ENCODE assay signal across 8 mouse cellular contexts in the genomic region with DNA sequence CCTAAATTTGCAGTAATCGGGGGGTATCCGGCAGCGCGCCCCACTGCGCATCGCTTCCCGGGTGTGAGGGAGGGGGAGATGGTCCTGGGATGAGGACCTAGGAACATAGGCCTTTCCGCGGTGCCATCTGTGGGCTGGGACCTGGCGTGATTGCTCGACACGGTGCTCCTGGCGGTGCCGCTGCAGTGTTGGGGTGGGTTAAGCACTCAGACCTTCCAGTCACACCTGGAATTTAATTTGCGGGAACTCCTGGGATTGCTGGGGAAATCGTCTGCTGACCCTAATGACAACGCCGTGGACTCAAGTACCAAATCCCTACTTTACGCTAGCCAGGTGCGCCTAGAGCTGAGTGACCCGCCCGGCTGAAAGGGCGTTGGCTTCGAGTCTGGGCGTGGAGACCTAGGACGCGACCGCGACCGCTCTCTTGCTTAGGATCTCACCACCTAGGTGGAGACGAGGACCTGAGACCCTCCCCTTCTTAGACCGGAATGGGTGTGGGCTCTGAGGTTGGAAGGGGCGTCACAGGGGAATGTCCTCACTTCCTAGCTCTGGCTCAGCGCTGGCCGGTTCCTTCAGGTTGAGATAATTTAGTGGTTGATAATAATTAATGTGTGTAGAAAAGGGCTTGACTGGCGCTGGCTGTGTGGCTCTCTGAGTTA. TPM values are rescaled to one million over a fixed set of nuclear protein-coding genes. Genes with fewer than 3 reads are reported as not detected.
DNase-seq lines count a peak whose midpoint lies in the region; ATAC-seq and TF ChIP-seq lines count a peak whose summit lies in the region.

No protein-coding gene starts in this region.

- DNase-seq in embryo, embryonic 10 days (ENCODE audit: low spot score): peak; percentile 42
- DNase-seq in embryo, embryonic 9.5 days (ENCODE audit: extremely low spot score): no peak
- peak; percentile 48 for DNase-seq in cerebellum, adult 9-10 months
- DNase-seq in kidney, postnatal 14 days: peak; percentile 57
- no peak for DNase-seq in layer of hippocampus, postnatal 14 days (ENCODE audit: low spot score in 2 of 2)

- H3K4me3 ChIP-seq in E14TG2a.4 (replicated peaks; ENCODE audit: low read length): peak overlapping the region; percentile 84
- peak overlapping the region; percentile 69 to 72 for H3K4me3 ChIP-seq in heart, embryonic 14.5 days (ENCODE audit: control insufficient read depth in 1 of 2, insufficient read depth in 1 of 2, low read depth in 1 of 2, low read length in 2 of 2)
- peak overlapping the region; percentile 67 for H3K4me3 ChIP-seq in midbrain, embryonic 12.5 days

- H3K27me3 ChIP-seq in E14TG2a.4 (ENCODE audit: insufficient read depth, low read length): peaks cover 8% of the 10 kb centered on the region
- H3K27me3 ChIP-seq in heart, embryonic 14.5 days (ENCODE audit: control insufficient read depth, insufficient read depth, low read length): no peaks in the 10 kb centered on the region
- H3K27me3 ChIP-seq in midbrain, embryonic 12.5 days: peaks cover 8% of the 10 kb centered on the region; the same call in 1 of the 2 replicates

- H3K9ac ChIP-seq in heart, embryonic 14.5 days (ENCODE audit: low read length): peak overlapping the region; percentile 89
- H3K9ac ChIP-seq in midbrain, embryonic 12.5 days (replicated peaks): peak overlapping the region; percentile 76

- TF ChIP-seq CTCF in E14TG2a.4 (conservative IDR thresholded peaks at IDR 0.05; ENCODE audit: low read length): no peak

- WGBS in heart, embryonic 14.5 days: under 1% methylated on average over 36 of the region's 36 CpGs
- 1% methylated on average over 35 of the region's 36 CpGs for WGBS in midbrain, embryonic 12.5 days

- H3K9me3 ChIP-seq in E14TG2a.4 (ENCODE audit: low read length): no peaks in the 10 kb centered on the region
- no peaks in the 10 kb centered on the region for H3K9me3 ChIP-seq in heart, embryonic 14.5 days (ENCODE audit: control insufficient read depth, low read length)
- H3K9me3 ChIP-seq in midbrain, embryonic 12.5 days: no peaks in the 10 kb centered on the region

- H3K4me1 ChIP-seq in E14TG2a.4 (replicated peaks; ENCODE audit: low read depth, low read length): peaks cover 53% of the 10 kb centered on the region
- H3K4me1 ChIP-seq in heart, embryonic 14.5 days (ENCODE audit: control insufficient read depth in 2 of 2, insufficient read depth in 2 of 2, low read length in 2 of 2): peaks cover 12 to 27% of the 10 kb centered on the region in 2 experiments
- peaks cover 22% of the 10 kb centered on the region for H3K4me1 ChIP-seq in midbrain, embryonic 12.5 days

- 0 out of 2 replicates have a peak, but pooled peaks have one; percentile 13 for ATAC-seq in heart, embryonic 14.5 days (ENCODE audit: insufficient number of reproducible peaks, insufficient read depth, low FRiP score, low read depth)
- ATAC-seq in midbrain, embryonic 12.5 days (ENCODE audit: low FRiP score, low read depth): peak; percentile 57

- 0 out of 4 replicates have a peak overlapping the region, but pooled peaks have one; percentile 11 to 35 for H3K27ac ChIP-seq in heart, embryonic 14.5 days (replicated peaks in 1 of 2; ENCODE audit: control insufficient read depth in 1 of 2, insufficient read depth in 1 of 2, low read depth in 2 of 2, low read length in 2 of 2)
- H3K27ac ChIP-seq in midbrain, embryonic 12.5 days (replicated peaks): 0 out of 2 replicates have a peak overlapping the region, but pooled peaks have one; percentile 60

- peaks cover 25% of the 10 kb centered on the region for H3K36me3 ChIP-seq in E14TG2a.4 (ENCODE audit: insufficient read depth, low read length)
- H3K36me3 ChIP-seq in heart, embryonic 14.5 days (ENCODE audit: control insufficient read depth, insufficient read depth, low read length): no peaks in the 10 kb centered on the region
- H3K36me3 ChIP-seq in midbrain, embryonic 12.5 days: no peaks in the 10 kb centered on the region

- H3K4me2 ChIP-seq in heart, embryonic 14.5 days (ENCODE audit: low read length): peak overlapping the region; percentile 97
- peak overlapping the region; percentile 95 for H3K4me2 ChIP-seq in midbrain, embryonic 12.5 days (replicated peaks)

RNA-seq across cellular contexts. Expression of gene Flnb, which starts 0.8 kb away (rescaled TPM):
- polyA plus RNA-seq in heart, embryonic 14.5 days (2014; fragmentation: Nextera tagmentation; extraction: Ambion mirVana): 10.0 and 11.2 TPM in 2 replicates
- polyA plus RNA-seq in midbrain, embryonic 12.5 days (2016; fragmentation: Nextera tagmentation; extraction: Ambion mirVana): 21.3 and 23.4 TPM in 2 replicates
- 10 to 100 TPM; 35.7 to 78.7 TPM for total RNA-seq in layer of hippocampus, postnatal 14 days (2021)

RNA-seq across cellular contexts. Expression of gene Gm26661, which starts 27.2 kb away (rescaled TPM):
- polyA plus RNA-seq in heart, embryonic 14.5 days (2014; fragmentation: Nextera tagmentation; extraction: Ambion mirVana): not detected in 2 replicates
- polyA plus RNA-seq in midbrain, embryonic 12.5 days (2016; fragmentation: Nextera tagmentation; extraction: Ambion mirVana): not detected in 2 replicates
- not detected for total RNA-seq in layer of hippocampus, postnatal 14 days (2021)

Comparison
In these comparisons a context has a peak if more than half of its experiments do, and no peak if none do; other contexts are left out.
1. DNase-seq: peak in embryo, embryonic 10 days (single experiment), cerebellum, adult 9-10 months (single experiment) and kidney, postnatal 14 days (single experiment); none in embryo, embryonic 9.5 days (single experiment) and layer of hippocampus, postnatal 14 days (0 of 2).
2. Peak in every context shown above with its lines, with median percentiles within 50 percentile points of each other: H3K4me3 ChIP-seq.